Mouse (Mus musculus) brain, embryonic 14.5 days (tissue): ENCODE results near the gene Scn7a.

ENCODE experiments used
- CTCF ChIP-seq: fragments of 200-500 bp; IDR thresholded peaks from 2 replicates; pipeline ENCODE4 v1.5.1; 2012; ENCODE audit warnings: inconsistent platforms, mild to moderate bottlenecking, moderate library complexity, borderline replicate concordance; ENCODE audit not compliant: insufficient read depth, insufficient read length; ENCODE audit errors: extremely low read depth
- POLR2A ChIP-seq: fragments of 200-500 bp; IDR thresholded peaks from 2 replicates; pipeline ENCODE4 v1.6.1; 2012; ENCODE audit warnings: mild to moderate bottlenecking, inconsistent platforms, borderline replicate concordance; ENCODE audit not compliant: poor library complexity, insufficient read depth, insufficient read length, severe bottlenecking; ENCODE audit errors: extremely low read depth

- no peak for TF ChIP-seq CTCF
- TF ChIP-seq POLR2A, result no peak
Measured at GRCm38 (mm10) chr2:66767980-66768379, 16.7 kb downstream of the Scn7a start.
